Mouse (Mus musculus) erythroblast, embryonic 14.5 days (primary cell): ENCODE data around the gene Gm45785.
"Not testable (repeated sequence)": the region's sequence is repeated elsewhere in the genome, so short reads cannot be mapped to it uniquely, and the experiment has no call there.

Experiments
- GATA1 ChIP-seq: IDR thresholded peaks from 2 replicates; pipeline ENCODE4 v1.6.1; 2012; ENCODE audit warnings: low read length, inconsistent platforms, mixed read lengths
- TAL1 ChIP-seq: IDR thresholded peaks from 3 replicates; pipeline ENCODE4 v1.6.1; 2012; ENCODE audit warnings: low read length, inconsistent platforms, mixed read lengths

DNA sequence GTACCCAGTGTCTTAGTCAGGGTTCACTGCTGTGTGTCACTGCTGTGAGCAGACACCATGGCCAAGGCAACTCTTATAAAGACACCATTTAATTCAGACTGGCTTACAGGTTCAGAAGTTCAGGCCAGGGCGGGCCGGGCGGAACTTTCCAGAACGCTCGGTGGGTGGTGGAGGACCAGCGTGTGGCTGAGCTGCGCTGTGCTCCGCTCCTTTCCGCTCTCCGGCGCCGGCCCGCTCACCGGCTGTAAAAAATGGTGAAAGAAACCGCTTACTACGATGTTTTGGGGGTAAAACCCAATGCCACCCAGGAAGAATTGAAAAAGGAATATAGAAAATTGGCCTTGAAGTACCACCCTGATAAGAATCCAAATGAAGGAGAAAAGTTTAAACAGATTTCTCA, 34.5 kb upstream of the Gm45785 start:
- TF ChIP-seq GATA1, TAL1: not testable (repeated sequence)
